In genomic region chr11:76215011-76215410, GRCm38 (mm10) we compare ENCODE assay signal across 32 mouse cellular contexts. TPM values are rescaled to one million over a fixed set of nuclear protein-coding genes. Genes with fewer than 3 reads are reported as not detected.
DNase-seq lines count a peak whose midpoint lies in the region; ATAC-seq and TF ChIP-seq lines count a peak whose summit lies in the region.
"Had no signal": no experiment of that assay in that cellular context is flagged by ENCODE, and none has a peak within 500 bp of the region (broad histone marks: within the 10 kb centered on the region; RNA-seq: fewer than 3 reads in every experiment).

No protein-coding gene starts in this region.

- peak overlapping the region; percentile 25; the same call in 1 of the 2 replicates for H3K27ac ChIP-seq in stomach, postnatal 0 days (replicated peaks)
- H3K27ac ChIP-seq: heart, embryonic 10.5 days; heart, embryonic 15.5 days; kidney, embryonic 15.5 days; left cerebral cortex, adult 2 months; limb, embryonic 13.5 days; macrophage; neural tube, embryonic 12.5 days had no signal

- H3K4me1 ChIP-seq in megakaryocyte, embryonic 14.5 days = peaks cover 55% of the 10 kb centered on the region
- H3K4me1 ChIP-seq in stomach, postnatal 0 days (replicated peaks; ENCODE audit: control insufficient read depth, insufficient read depth) = no peaks in the 10 kb centered on the region; the same call in 1 of the 2 replicates

- no peaks in the 10 kb centered on the region for H3K27me3 ChIP-seq in megakaryocyte, embryonic 14.5 days (replicated peaks)
- H3K27me3 ChIP-seq in stomach, postnatal 0 days (ENCODE audit: control insufficient read depth, insufficient read depth, low read length) = no peaks in the 10 kb centered on the region
- H3K27me3 ChIP-seq: heart, embryonic 15.5 days; kidney, embryonic 15.5 days; limb, embryonic 13.5 days; neural tube, embryonic 12.5 days; Patski had no signal

- peak; percentile 30 for DNase-seq in CD4-positive helper T cell, adult 2 months (ENCODE audit: low read depth, low spot score)
- peak; percentile 56 for DNase-seq in adipocyte (ENCODE audit: low spot score)
- DNase-seq in stomach, postnatal 0 days (ENCODE audit: low spot score) = no peak
- DNase-seq in spleen, postnatal 14 days (ENCODE audit: low spot score in 2 of 2) = no peak
- no peak for DNase-seq in gastrocnemius, postnatal 4 days (ENCODE audit: low spot score in 2 of 2)
- DNase-seq: adrenal gland, postnatal 14 days; cerebellum, adult 11-12 months; cerebellum, postnatal 14 days; forebrain, postnatal 0 days; gastrocnemius, postnatal 14 days; heart, adult 11 months; kidney, adult 18-20 months; kidney, postnatal 25 days; right cerebral cortex, adult 18-20 months; spleen, adult 18-20 months had no signal

- no peak for TF ChIP-seq CTCF in stomach, postnatal 0 days (IDR thresholded peaks at IDR 0.05; ENCODE audit: low read depth)

- H3K36me3 ChIP-seq in megakaryocyte, embryonic 14.5 days (replicated peaks; ENCODE audit: low read length) = peaks cover 48% of the 10 kb centered on the region
- no peaks in the 10 kb centered on the region; the same call in 1 of the 2 replicates for H3K36me3 ChIP-seq in stomach, postnatal 0 days (ENCODE audit: control insufficient read depth, insufficient read depth, low read length)

- H3K9ac ChIP-seq in stomach, postnatal 0 days (ENCODE audit: low read length) = no peak overlapping the region
- H3K9ac ChIP-seq: forebrain, postnatal 0 days; heart, embryonic 15.5 days; kidney, embryonic 15.5 days; limb, embryonic 13.5 days; neural tube, embryonic 12.5 days had no signal

- H3K4me2 ChIP-seq in stomach, postnatal 0 days (replicated peaks; ENCODE audit: low read depth) = no peak overlapping the region
- H3K4me2 ChIP-seq: heart, embryonic 15.5 days; kidney, embryonic 15.5 days; limb, embryonic 13.5 days; liver, embryonic 11.5 days; midbrain, embryonic 11.5 days; neural tube, embryonic 12.5 days had no signal

- WGBS in stomach, postnatal 0 days = 50% methylated on average over 2 of the region's 2 CpGs

- TF ChIP-seq EP300 in stomach, postnatal 0 days (optimal IDR thresholded peaks at IDR 0.05) = peak; percentile 54

- H3K4me3 ChIP-seq in megakaryocyte, embryonic 14.5 days (replicated peaks) = peak overlapping the region; percentile 7
- H3K4me3 ChIP-seq in stomach, postnatal 0 days (ENCODE audit: low read depth, low read length) = no peak overlapping the region
- H3K4me3 ChIP-seq: erythroblast, embryonic 14.5 days; heart, embryonic 10.5 days; heart, embryonic 15.5 days; kidney, embryonic 15.5 days; left cerebral cortex, adult 2 months; limb, embryonic 13.5 days; neural tube, embryonic 12.5 days had no signal

- no peak for ATAC-seq in megakaryocyte, adult 5-6 weeks (ENCODE audit: poor library complexity, severe bottlenecking)
- no peak for ATAC-seq in stomach, postnatal 0 days (ENCODE audit: low FRiP score, low TSS enrichment)
- ATAC-seq: forebrain, postnatal 0 days; hindbrain, embryonic 16.5 days; midbrain, embryonic 16.5 days; Patski had no signal

- no peaks in the 10 kb centered on the region for H3K9me3 ChIP-seq in megakaryocyte, embryonic 14.5 days
- no peaks in the 10 kb centered on the region for H3K9me3 ChIP-seq in stomach, postnatal 0 days (ENCODE audit: control insufficient read depth, low read length)
- H3K9me3 ChIP-seq: heart, embryonic 10.5 days; heart, embryonic 15.5 days; kidney, embryonic 15.5 days; limb, embryonic 13.5 days; neural tube, embryonic 12.5 days had no signal

RNA-seq across cellular contexts. Expression of gene Dbil5, which starts 2.4 kb away (rescaled TPM):
- polyA plus RNA-seq in megakaryocyte, embryonic 14.5 days (2012; ENCODE audit: insufficient read depth, low replicate concordance) = 3.2 TPM in 1 of 2 replicates, not detected in the other
- total RNA-seq in megakaryocyte, adult 5-6 weeks (2015) = not detected in 2 replicates
- total RNA-seq in megakaryocyte, adult 5-6 weeks (2017) = not detected in 2 replicates
- 4.0 and 4.7 TPM in 2 replicates for polyA plus RNA-seq in stomach, postnatal 0 days (2015; fragmentation: Nextera tagmentation; extraction: Ambion mirVana)
- not detected for total RNA-seq in gastrocnemius, postnatal 4 days (2021)
- total RNA-seq: heart, postnatal 25 days had no signal
- polyA plus RNA-seq: erythroblast, embryonic 14.5 days; hindbrain, embryonic 11.5 days; macrophage had no signal

RNA-seq across cellular contexts. Expression of gene Gemin4, which starts 2.5 kb away (rescaled TPM):
- 1.0 TPM in 1 of 2 replicates, not detected in the other for polyA plus RNA-seq in megakaryocyte, embryonic 14.5 days (2012; ENCODE audit: insufficient read depth, low replicate concordance)
- total RNA-seq in megakaryocyte, adult 5-6 weeks (2015) = 2.1 and 6.1 TPM in 2 replicates
- 2.9 and 6.0 TPM in 2 replicates for total RNA-seq in megakaryocyte, adult 5-6 weeks (2017)
- 18.5 and 21.9 TPM in 2 replicates for polyA plus RNA-seq in stomach, postnatal 0 days (2015; fragmentation: Nextera tagmentation; extraction: Ambion mirVana)
- total RNA-seq in gastrocnemius, postnatal 4 days (2021) = 1 to 10 TPM; 3.5 to 5.2 TPM

RNA-seq across cellular contexts. Expression of gene Mrm3, which starts 28.5 kb away (rescaled TPM):
- polyA plus RNA-seq in megakaryocyte, embryonic 14.5 days (2012; ENCODE audit: insufficient read depth, low replicate concordance) = 5.5 TPM in 1 of 2 replicates, not detected in the other
- 4.5 and 5.9 TPM in 2 replicates for total RNA-seq in megakaryocyte, adult 5-6 weeks (2015)
- total RNA-seq in megakaryocyte, adult 5-6 weeks (2017) = 7.5 and 8.6 TPM in 2 replicates
- polyA plus RNA-seq in stomach, postnatal 0 days (2015; fragmentation: Nextera tagmentation; extraction: Ambion mirVana) = 13.4 and 14.7 TPM in 2 replicates
- total RNA-seq in gastrocnemius, postnatal 4 days (2021) = 10 to 100 TPM; 12.9 to 14.8 TPM

RNA-seq across cellular contexts. Expression of gene Glod4, which starts 28.5 kb away (rescaled TPM):
- polyA plus RNA-seq in megakaryocyte, embryonic 14.5 days (2012; ENCODE audit: insufficient read depth, low replicate concordance) = 3.0 TPM in 1 of 2 replicates, not detected in the other
- 41.2 and 63.4 TPM in 2 replicates for total RNA-seq in megakaryocyte, adult 5-6 weeks (2015)
- 89.6 and 159 TPM in 2 replicates for total RNA-seq in megakaryocyte, adult 5-6 weeks (2017)
- 92.9 and 99.9 TPM in 2 replicates for polyA plus RNA-seq in stomach, postnatal 0 days (2015; fragmentation: Nextera tagmentation; extraction: Ambion mirVana)
- 10 to 100 TPM; 51.7 to 55.4 TPM for total RNA-seq in gastrocnemius, postnatal 4 days (2021)

RNA-seq across cellular contexts. Expression of gene Fam57a, which starts 35.5 kb away (rescaled TPM):
- 3.4 TPM in 1 of 2 replicates, not detected in the other for polyA plus RNA-seq in megakaryocyte, embryonic 14.5 days (2012; ENCODE audit: insufficient read depth, low replicate concordance)
- total RNA-seq in megakaryocyte, adult 5-6 weeks (2015) = 2.1 and 2.4 TPM in 2 replicates
- total RNA-seq in megakaryocyte, adult 5-6 weeks (2017) = 1.8 and 1.9 TPM in 2 replicates
- polyA plus RNA-seq in stomach, postnatal 0 days (2015; fragmentation: Nextera tagmentation; extraction: Ambion mirVana) = 328 and 372 TPM in 2 replicates
- 10 to 100 TPM in 1 of 2 experiments, 1 to 10 TPM in 1; 9.8 to 12.1 TPM for total RNA-seq in gastrocnemius, postnatal 4 days (2021)
- polyA plus RNA-seq: erythroblast, embryonic 14.5 days had no signal

Comparison
In these comparisons a context has a peak if more than half of its experiments do, and no peak if none do; other contexts are left out.
1. DNase-seq: peak in CD4-positive helper T cell, adult 2 months (single experiment) and adipocyte (single experiment); none in stomach, postnatal 0 days (single experiment), spleen, postnatal 14 days (0 of 2) and gastrocnemius, postnatal 4 days (0 of 2).